Mouse (Mus musculus) B cell, adult 67 days (primary cell): Measurements from ENCODE around the gene Pnpla2. TPM values are rescaled to one million over a fixed set of nuclear protein-coding genes. Genes with fewer than 3 reads are reported as not detected.

Experiments
- total RNA-seq, 2 experiments: library from RNA; stranded (reverse); gene quantifications; 4 replicates each; pipeline ENCODE4 v1.2.4; 2023

Pnpla2 gene
- 10 to 100 TPM; 54.1 to 58.8 TPM for total RNA-seq

GRCm38 (mm10) chr7:141454967-141455551 lies at the start of gene Pnpla2:
Pnpla2 (plus strand) TSS chr7:141455198.

GRCm38 (mm10) chr7:141413809-141414584 lies 41.0 kb upstream of the Pnpla2 start, which contains the start of gene Gatd1:
Gatd1 (minus strand) TSS chr7:141414136.

GRCm38 (mm10) chr7:141429310-141429709 lies 25.7 kb upstream of the Pnpla2 start, which contains the start of gene Cend1:
Cend1 (minus strand) TSS chr7:141429491.

GRCm38 (mm10) chr7:141437178-141438120 lies 17.5 kb upstream of the Pnpla2 start, which contains the start of gene Slc25a22:
Slc25a22 (minus strand) TSS chr7:141437892.

GRCm38 (mm10) chr7:141443828-141444237 lies 11.2 kb upstream of the Pnpla2 start, which contains the start of gene Pidd1:
Pidd1 (minus strand) TSS chr7:141444025.

GRCm38 (mm10) chr7:141447110-141447991 lies 7.6 kb upstream of the Pnpla2 start, which contains the start of gene Rplp2:
Rplp2 (plus strand) TSS chr7:141447370.

GRCm38 (mm10) chr7:141460391-141461113 lies 5.6 kb downstream of the Pnpla2 start, which contains the start of gene Cracr2b:
Cracr2b (plus strand) TSS chr7:141461094.

GRCm38 (mm10) chr7:141467230-141468030 lies 12.4 kb downstream of the Pnpla2 start, which contains the start of gene Cd151:
Cd151 (plus strand) TSS chr7:141467392.

GRCm38 (mm10) chr7:141475011-141475804 lies 20.2 kb downstream of the Pnpla2 start, which contains the start of the genes Polr2l and Tspan4:
Polr2l (minus strand) TSS chr7:141475132.
Tspan4 (plus strand) TSS chr7:141475240.

Other genes with a start within 250 kb of the Pnpla2 start
- 1 to 10 TPM; 4.9 TPM for gene Lmntd2, start 241.1 kb upstream of the Pnpla2 start, total RNA-seq
- 10 to 100 TPM; 13.4 to 15.4 TPM for gene Rassf7, start 239.3 kb upstream of the Pnpla2 start, total RNA-seq
- gene Phrf1, start 226.4 kb upstream of the Pnpla2 start, total RNA-seq, result 100 to 1,000 TPM; 149 TPM
- gene Irf7, start 188.7 kb upstream of the Pnpla2 start, total RNA-seq, result 10 to 100 TPM; 27.7 to 43.8 TPM
- not detected for gene Cdhr5, start 178.4 kb upstream of the Pnpla2 start, total RNA-seq
- not detected for gene Sct, start 176.1 kb upstream of the Pnpla2 start, total RNA-seq
- gene Drd4, start 163.2 kb upstream of the Pnpla2 start, total RNA-seq, result not detected
- 10 to 100 TPM; 44.0 to 45.2 TPM for gene Deaf1, start 127.5 kb upstream of the Pnpla2 start, total RNA-seq
- 10 to 100 TPM; 21.6 to 30.3 TPM for gene Tmem80, start 127.5 kb upstream of the Pnpla2 start, total RNA-seq
- under 1 TPM; 0.24 to 0.84 TPM for gene Eps8l2, start 116.3 kb upstream of the Pnpla2 start, total RNA-seq
- 100 to 1,000 TPM; 146 to 150 TPM for gene Taldo1, start 63.0 kb upstream of the Pnpla2 start, total RNA-seq
- 10 to 100 TPM; 31.8 to 46.1 TPM for gene Gatd1, start 41.1 kb upstream of the Pnpla2 start, total RNA-seq
- not detected for gene Cend1, start 25.7 kb upstream of the Pnpla2 start, total RNA-seq
- 10 to 100 TPM; 45.5 to 49.9 TPM for gene Slc25a22, start 17.3 kb upstream of the Pnpla2 start, total RNA-seq
- gene Pidd1, start 11.2 kb upstream of the Pnpla2 start, total RNA-seq, result 1 to 10 TPM; 5.9 to 6.3 TPM
- 1,000 to 10,000 TPM; 2,341 to 2,386 TPM for gene Rplp2, start 7.8 kb upstream of the Pnpla2 start, total RNA-seq
- gene Cracr2b, start 5.9 kb downstream of the Pnpla2 start, total RNA-seq, result not detected
- gene Cd151, start 12.2 kb downstream of the Pnpla2 start, total RNA-seq, result 10 to 100 TPM; 11.2 to 17.5 TPM
- 10 to 100 TPM; 18.6 to 21.3 TPM for gene Polr2l, start 19.9 kb downstream of the Pnpla2 start, total RNA-seq
- under 1 TPM in 1 of 2 experiments, not detected in 1; 0.99 TPM for gene Tspan4, start 20.0 kb downstream of the Pnpla2 start, total RNA-seq
- 10 to 100 TPM; 18.7 to 24.5 TPM for gene Chid1, start 84.7 kb downstream of the Pnpla2 start, total RNA-seq
- gene Ap2a2, start 107.0 kb downstream of the Pnpla2 start, total RNA-seq, result 10 to 100 TPM; 43.5 to 45.4 TPM
- gene Muc6, start 200.1 kb downstream of the Pnpla2 start, total RNA-seq, result not detected
- gene Muc2, start 235.1 kb downstream of the Pnpla2 start, total RNA-seq, result not detected